Mouse (Mus musculus) E14TG2a.4 (cell line): ENCODE measurements around the gene Acsbg1.

Source experiments
- CTCF ChIP-seq: conservative IDR thresholded peaks from 2 replicates; pipeline ENCODE4 v1.5.1; 2014; ENCODE audit warnings: low read length
- NANOG ChIP-seq: IDR thresholded peaks from 2 replicates; pipeline ENCODE4 v1.6.1; 2014; ENCODE audit warnings: borderline replicate concordance, low read length, mixed read lengths
- POU5F1 ChIP-seq: IDR thresholded peaks from 2 replicates; pipeline ENCODE4 v1.6.1; 2014; ENCODE audit warnings: low read length, borderline replicate concordance

- TF ChIP-seq CTCF (no peak), POU5F1 (no peak), NANOG (no peak)
These were observed 37.3 kb upstream of the Acsbg1 start for GRCm38 (mm10) chr9:54699087-54699344.
